Mouse (Mus musculus): Measurements from ENCODE around the gene Zbtb40. TPM values are rescaled to one million over a fixed set of nuclear protein-coding genes. Genes with fewer than 3 reads are reported as not detected.

Gene Zbtb40
- polyA plus RNA-seq, 1 experiment from 2014 or later, result 5.1 TPM

DNA sequence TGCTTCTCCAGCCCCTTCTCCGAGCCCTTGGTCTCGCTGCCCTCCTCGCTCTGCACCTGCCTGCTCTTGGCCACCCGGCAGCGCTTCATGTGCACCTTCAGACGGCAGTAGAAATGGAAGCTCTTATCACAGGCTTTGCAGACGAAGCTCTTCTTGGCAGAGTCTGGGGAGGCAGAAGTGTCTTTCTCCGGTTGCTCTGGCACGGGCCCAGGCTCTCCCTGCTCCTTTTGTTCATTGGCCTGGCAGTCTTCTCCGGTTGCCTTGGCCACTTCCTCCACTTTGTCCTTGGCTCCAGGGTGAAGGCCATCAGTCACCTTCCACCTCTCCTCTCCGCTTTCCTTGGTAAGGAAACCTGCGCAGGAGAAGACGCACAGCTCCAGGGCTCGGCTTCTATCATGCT is 53.2 kb downstream of the Zbtb40 start:
- Histone ChIP-seq H3K9me3 (ENCODE audit: control insufficient read depth, low read length) (no peaks in the 10 kb centered on the region), H3K27me3 (ENCODE audit: control insufficient read depth, insufficient read depth, low read length) (no peaks in the 10 kb centered on the region), H3K4me1 (ENCODE audit: control insufficient read depth, insufficient read depth, low read length) (0 out of 2 replicates have a peak, but pooled peaks cover 2% of the 10 kb centered on the region), H3K27ac (replicated peaks; ENCODE audit: low read depth, low read length) (no peak overlapping the region), H3K4me2 (ENCODE audit: low read depth, severe bottlenecking) (no peak overlapping the region), H3K9ac (ENCODE audit: low read length) (no peak overlapping the region), H3K4me3 (ENCODE audit: low read depth, low read length) (no peak overlapping the region), H3K36me3 (ENCODE audit: control insufficient read depth, insufficient read depth, low read length) (peaks cover 8% of the 10 kb centered on the region)
- DNase-seq (ENCODE audit: low spot score), result no peak
- 96% methylated on average over 14 of the region's 14 CpGs for WGBS
- no peak for ATAC-seq (ENCODE audit: insufficient number of reproducible peaks, low FRiP score, low TSS enrichment, low read depth)

DNA sequence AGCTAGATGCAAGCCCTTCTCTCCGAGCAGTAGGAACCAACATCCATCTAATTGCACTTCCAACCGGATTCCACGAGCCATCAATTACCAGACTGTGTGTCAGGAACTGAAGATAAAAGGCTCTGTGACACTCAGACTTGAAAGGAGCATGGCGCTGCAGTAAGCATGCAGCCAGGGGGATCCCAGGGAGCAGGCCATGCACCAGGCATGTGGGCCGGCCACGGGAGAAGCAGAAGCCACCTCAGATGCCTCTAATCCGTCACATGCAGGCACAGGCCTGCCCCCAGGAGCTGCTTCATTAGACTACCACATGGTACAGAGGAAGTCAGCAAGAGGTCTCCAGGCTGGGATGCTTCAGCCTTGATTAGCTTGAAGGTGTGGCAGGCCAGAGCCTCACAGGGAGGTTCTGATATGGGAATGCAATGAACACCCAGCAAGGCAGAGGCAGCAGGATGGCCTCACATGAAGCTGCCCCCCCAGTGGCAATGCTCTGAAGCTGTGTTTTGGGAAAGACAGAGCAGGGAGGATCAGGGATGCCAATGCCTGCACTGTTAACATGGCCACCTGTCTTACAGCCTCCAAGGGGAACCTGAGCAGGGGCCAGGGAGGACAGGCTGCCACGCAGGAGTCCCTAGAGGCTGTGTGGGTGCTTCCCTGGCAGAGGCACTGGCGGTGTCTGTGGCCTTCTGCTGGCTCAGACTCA is 66.5 kb downstream of the Zbtb40 start:
- 27% methylated on average over 9 of the region's 9 CpGs for WGBS
- H3K9ac ChIP-seq (ENCODE audit: low read length), result no peak overlapping the region

DNA sequence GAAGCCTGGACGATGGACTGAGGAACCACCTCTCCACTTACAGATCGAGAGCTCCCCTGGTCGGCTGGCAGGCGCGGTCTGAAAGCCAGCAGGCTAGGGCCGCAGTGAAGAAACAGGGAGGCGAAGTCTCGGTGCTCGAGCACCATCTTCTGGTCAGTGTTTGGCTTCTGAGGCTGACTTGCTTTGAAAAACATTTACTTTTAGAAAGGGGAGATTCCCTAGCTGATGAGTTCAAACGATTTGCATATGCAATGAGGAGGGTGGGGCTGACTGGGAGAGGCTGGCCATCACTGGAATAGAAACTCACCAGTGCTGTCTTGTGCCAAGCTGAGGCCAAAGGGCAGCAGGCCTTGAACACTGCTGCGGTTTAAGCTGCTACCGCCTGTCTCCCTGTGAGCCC is 67.3 kb downstream of the Zbtb40 start:
- H3K36me3 ChIP-seq (ENCODE audit: control insufficient read depth, insufficient read depth, low read length), result no peaks in the 10 kb centered on the region
- DNase-seq (ENCODE audit: low spot score) (peak; percentile 77), ATAC-seq (ENCODE audit: insufficient number of reproducible peaks, low FRiP score, low TSS enrichment, low read depth) (no peak)
- no peak overlapping the region for H3K27ac ChIP-seq (replicated peaks; ENCODE audit: low read depth, low read length)
- no peak overlapping the region for H3K4me2 ChIP-seq (ENCODE audit: low read depth, severe bottlenecking)
- no peaks in the 10 kb centered on the region for H3K4me1 ChIP-seq (ENCODE audit: control insufficient read depth, insufficient read depth, low read length)
- H3K9me3 ChIP-seq (ENCODE audit: control insufficient read depth, low read length), result no peaks in the 10 kb centered on the region
- no peaks in the 10 kb centered on the region for H3K27me3 ChIP-seq (ENCODE audit: control insufficient read depth, insufficient read depth, low read length)
- no peak overlapping the region for H3K9ac ChIP-seq (ENCODE audit: low read length)
- H3K4me3 ChIP-seq (ENCODE audit: low read depth, low read length), result no peak overlapping the region
- WGBS, result 4% methylated on average over 12 of the region's 12 CpGs

More for the DNA sequence above, 66.5 kb downstream of the Zbtb40 start:
- Histone ChIP-seq H3K4me2 (ENCODE audit: low read depth, severe bottlenecking) (no peak overlapping the region), H3K27me3 (ENCODE audit: control insufficient read depth, insufficient read depth, low read length) (no peaks in the 10 kb centered on the region), H3K4me3 (ENCODE audit: low read depth, low read length) (no peak overlapping the region), H3K4me1 (ENCODE audit: control insufficient read depth, insufficient read depth, low read length) (no peaks in the 10 kb centered on the region), H3K27ac (replicated peaks; ENCODE audit: low read depth, low read length) (no peak overlapping the region), H3K9me3 (ENCODE audit: control insufficient read depth, low read length) (no peaks in the 10 kb centered on the region), H3K36me3 (ENCODE audit: control insufficient read depth, insufficient read depth, low read length) (peaks cover 2% of the 10 kb centered on the region; the same call in 1 of the 2 replicates)
- no peak for ATAC-seq (ENCODE audit: insufficient number of reproducible peaks, low FRiP score, low TSS enrichment, low read depth)
- DNase-seq (ENCODE audit: low spot score), result no peak

DNA sequence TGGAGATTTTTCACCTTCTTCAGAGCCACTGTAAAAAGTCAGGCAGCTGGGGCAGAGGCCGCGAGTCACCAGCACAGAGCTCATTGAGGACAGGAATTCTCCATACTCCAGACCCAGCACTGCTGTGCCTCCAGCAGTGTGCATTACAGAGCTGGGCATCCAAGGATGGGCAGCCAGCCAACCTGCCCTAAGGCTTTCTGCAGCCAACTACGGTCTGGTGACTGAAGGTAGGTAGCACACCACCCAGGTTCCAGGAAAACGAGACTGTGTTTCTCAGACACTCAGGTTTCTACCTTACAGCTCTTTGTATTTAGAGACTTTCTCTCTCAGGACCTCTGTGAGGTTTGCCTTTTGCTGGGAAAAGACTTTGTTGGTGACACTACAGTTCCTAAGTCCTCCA is 67.7 kb downstream of the Zbtb40 start:
- DNase-seq (ENCODE audit: low spot score) (no peak), ATAC-seq (ENCODE audit: insufficient number of reproducible peaks, low FRiP score, low TSS enrichment, low read depth) (no peak)
- WGBS, result 66% methylated on average over 4 of the region's 4 CpGs
- no peak overlapping the region for H3K4me2 ChIP-seq (ENCODE audit: low read depth, severe bottlenecking)
- no peaks in the 10 kb centered on the region for H3K27me3 ChIP-seq (ENCODE audit: control insufficient read depth, insufficient read depth, low read length)
- H3K4me1 ChIP-seq (ENCODE audit: control insufficient read depth, insufficient read depth, low read length), result no peaks in the 10 kb centered on the region
- H3K36me3 ChIP-seq (ENCODE audit: control insufficient read depth, insufficient read depth, low read length), result no peaks in the 10 kb centered on the region
- H3K9me3 ChIP-seq (ENCODE audit: control insufficient read depth, low read length), result no peaks in the 10 kb centered on the region
- no peak overlapping the region for H3K4me3 ChIP-seq (ENCODE audit: low read depth, low read length)
- no peak overlapping the region for H3K9ac ChIP-seq (ENCODE audit: low read length)
- no peak overlapping the region for H3K27ac ChIP-seq (replicated peaks; ENCODE audit: low read depth, low read length)

DNA sequence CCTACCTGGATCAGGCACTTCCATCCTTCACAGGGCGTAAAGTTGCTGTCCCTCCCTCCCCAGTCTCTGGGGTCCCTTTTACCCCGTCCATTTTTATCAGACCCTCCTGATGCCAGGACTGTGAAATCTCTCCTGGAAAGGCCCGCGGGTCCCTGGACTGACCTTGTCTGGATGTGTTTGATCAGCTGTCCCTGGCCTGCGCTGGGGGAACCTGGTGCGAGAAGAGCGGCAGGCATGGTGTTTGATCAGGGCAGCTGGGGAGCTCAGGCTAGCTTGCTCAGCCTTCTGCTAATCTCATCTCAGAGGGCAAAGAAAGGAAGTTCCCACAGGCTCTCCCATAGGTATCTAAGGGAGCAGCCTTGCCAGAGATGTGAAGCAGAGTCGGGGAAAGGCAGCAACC is 71.4 kb downstream of the Zbtb40 start:
- Histone ChIP-seq H3K4me3 (ENCODE audit: low read depth, low read length) (no peak overlapping the region), H3K9me3 (ENCODE audit: control insufficient read depth, low read length) (no peaks in the 10 kb centered on the region), H3K4me2 (ENCODE audit: low read depth, severe bottlenecking) (no peak overlapping the region), H3K36me3 (ENCODE audit: control insufficient read depth, insufficient read depth, low read length) (no peaks in the 10 kb centered on the region), H3K27me3 (ENCODE audit: control insufficient read depth, insufficient read depth, low read length) (no peaks in the 10 kb centered on the region), H3K4me1 (ENCODE audit: control insufficient read depth, insufficient read depth, low read length) (no peaks in the 10 kb centered on the region), H3K9ac (ENCODE audit: low read length) (no peak overlapping the region), H3K27ac (replicated peaks; ENCODE audit: low read depth, low read length) (no peak overlapping the region)
- 59% methylated on average over 8 of the region's 8 CpGs for WGBS
- DNase-seq (ENCODE audit: low spot score) (no peak), ATAC-seq (ENCODE audit: insufficient number of reproducible peaks, low FRiP score, low TSS enrichment, low read depth) (no peak)

DNA sequence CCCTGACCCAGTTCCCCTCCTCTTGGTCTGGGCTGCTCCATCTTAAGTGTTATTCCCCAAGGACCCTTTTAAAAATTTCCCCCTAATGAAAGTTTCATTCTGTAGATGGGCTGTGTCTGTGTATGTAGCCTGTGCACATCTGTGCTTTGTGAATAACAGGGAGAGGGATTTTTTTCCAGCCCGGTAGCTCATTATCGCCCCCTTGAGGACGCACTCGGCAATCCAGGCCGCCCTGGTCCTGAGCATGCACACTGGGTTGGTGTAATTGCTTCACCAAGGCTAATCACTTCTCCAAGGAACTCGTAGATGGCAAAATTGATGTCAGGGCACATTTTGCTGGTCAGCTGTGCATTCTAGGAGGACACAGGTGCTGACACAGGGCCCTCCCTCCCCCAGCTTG is 77.7 kb downstream of the Zbtb40 start:
- DNase-seq (ENCODE audit: low spot score) (peak; percentile 84), ATAC-seq (ENCODE audit: insufficient number of reproducible peaks, low FRiP score, low TSS enrichment, low read depth) (no peak)
- Histone ChIP-seq H3K9me3 (ENCODE audit: control insufficient read depth, low read length) (no peaks in the 10 kb centered on the region), H3K36me3 (ENCODE audit: control insufficient read depth, insufficient read depth, low read length) (no peaks in the 10 kb centered on the region), H3K27ac (replicated peaks; ENCODE audit: low read depth, low read length) (no peak overlapping the region), H3K4me1 (ENCODE audit: control insufficient read depth, insufficient read depth, low read length) (peaks cover 7% of the 10 kb centered on the region; the same call in 1 of the 2 replicates), H3K4me2 (ENCODE audit: low read depth, severe bottlenecking) (no peak overlapping the region), H3K9ac (ENCODE audit: low read length) (no peak overlapping the region), H3K4me3 (ENCODE audit: low read depth, low read length) (no peak overlapping the region), H3K27me3 (ENCODE audit: control insufficient read depth, insufficient read depth, low read length) (peaks cover 34% of the 10 kb centered on the region)
- 9% methylated on average over 6 of the region's 6 CpGs for whole genome bisulfite sequencing

DNA sequence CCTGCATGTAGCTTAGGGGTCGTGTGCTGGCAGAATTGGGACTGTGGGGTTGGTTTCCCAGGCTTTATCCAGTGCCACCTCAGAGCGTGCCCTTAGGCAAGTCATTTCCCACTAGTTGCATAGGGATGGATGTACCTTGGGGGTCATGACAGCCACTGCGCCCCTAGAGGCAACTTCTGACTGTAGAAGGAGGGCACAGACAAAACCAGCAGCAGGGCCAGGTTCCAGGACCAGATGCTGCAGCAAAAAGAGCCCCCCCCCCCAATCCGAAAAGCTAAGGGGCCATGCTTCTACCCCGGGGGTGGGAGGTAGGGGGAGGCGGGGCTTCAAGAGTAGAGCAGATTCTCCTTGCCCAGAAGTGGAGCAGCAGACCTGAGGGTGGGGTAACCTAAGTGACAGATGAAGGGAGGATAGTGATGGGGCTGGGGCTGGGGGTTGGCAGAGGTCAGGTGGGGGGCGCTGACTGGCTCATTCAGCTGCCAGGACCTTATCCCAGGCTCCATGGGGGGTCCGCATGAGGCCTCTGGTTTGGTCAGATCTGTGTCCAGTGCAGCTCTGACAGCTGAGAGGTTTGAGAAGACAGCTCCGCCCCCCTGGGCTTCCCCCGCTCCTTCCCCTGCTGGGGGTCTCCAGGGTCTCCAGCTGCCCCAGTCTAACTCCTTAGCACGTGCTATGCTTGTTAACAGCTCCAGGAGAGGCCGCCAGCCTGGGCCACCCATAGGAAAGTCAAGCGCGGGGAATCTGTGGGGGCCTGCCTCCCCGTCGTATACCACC is 78.9 kb downstream of the Zbtb40 start:
- ATAC-seq (ENCODE audit: insufficient number of reproducible peaks, low FRiP score, low TSS enrichment, low read depth), result no peak

DNA sequence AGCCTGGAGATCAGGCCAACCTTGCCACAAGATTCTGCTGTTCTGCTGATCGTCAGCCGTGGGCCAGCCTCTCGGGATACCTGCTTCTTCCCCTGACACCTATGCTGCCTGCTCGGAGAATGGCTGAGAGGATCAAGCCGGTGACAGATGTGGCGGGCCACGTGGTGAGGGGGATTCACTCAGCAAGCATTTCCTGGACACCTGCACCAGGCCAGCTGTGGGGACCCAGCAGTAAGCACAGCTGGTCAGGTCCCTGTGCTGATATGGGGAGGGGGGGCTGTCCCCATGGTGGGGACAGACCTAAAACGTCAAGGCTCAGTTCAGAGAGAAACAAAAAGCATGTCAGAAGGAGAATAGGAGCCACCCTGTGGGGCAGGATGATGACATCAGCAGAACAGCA is 79.5 kb downstream of the Zbtb40 start:
- peaks cover 7% of the 10 kb centered on the region; the same call in 1 of the 2 replicates for H3K4me1 ChIP-seq (ENCODE audit: control insufficient read depth, insufficient read depth, low read length)
- ATAC-seq (ENCODE audit: insufficient number of reproducible peaks, low FRiP score, low TSS enrichment, low read depth), result no peak
- WGBS, result 45% methylated on average over 8 of the region's 8 CpGs

More for the DNA sequence above, 78.9 kb downstream of the Zbtb40 start:
- peaks cover 35% of the 10 kb centered on the region for H3K27me3 ChIP-seq (ENCODE audit: control insufficient read depth, insufficient read depth, low read length)
- H3K27ac ChIP-seq (replicated peaks; ENCODE audit: low read depth, low read length), result no peak overlapping the region
- H3K9ac ChIP-seq (ENCODE audit: low read length), result no peak overlapping the region
- no peak for DNase-seq (ENCODE audit: low spot score)
- no peak overlapping the region for H3K4me3 ChIP-seq (ENCODE audit: low read depth, low read length)
- no peaks in the 10 kb centered on the region for H3K36me3 ChIP-seq (ENCODE audit: control insufficient read depth, insufficient read depth, low read length)
- H3K4me2 ChIP-seq (ENCODE audit: low read depth, severe bottlenecking), result no peak overlapping the region
- H3K9me3 ChIP-seq (ENCODE audit: control insufficient read depth, low read length), result no peaks in the 10 kb centered on the region
- WGBS, result 35% methylated on average over 15 of the region's 16 CpGs
- H3K4me1 ChIP-seq (ENCODE audit: control insufficient read depth, insufficient read depth, low read length), result peaks cover 7% of the 10 kb centered on the region; the same call in 1 of the 2 replicates

More for the DNA sequence above, 79.5 kb downstream of the Zbtb40 start:
- Histone ChIP-seq H3K9me3 (ENCODE audit: control insufficient read depth, low read length) (no peaks in the 10 kb centered on the region), H3K27me3 (ENCODE audit: control insufficient read depth, insufficient read depth, low read length) (peaks cover 35% of the 10 kb centered on the region), H3K36me3 (ENCODE audit: control insufficient read depth, insufficient read depth, low read length) (no peaks in the 10 kb centered on the region), H3K4me2 (ENCODE audit: low read depth, severe bottlenecking) (no peak overlapping the region), H3K27ac (replicated peaks; ENCODE audit: low read depth, low read length) (no peak overlapping the region), H3K4me3 (ENCODE audit: low read depth, low read length) (no peak overlapping the region), H3K9ac (ENCODE audit: low read length) (no peak overlapping the region)
- DNase-seq (ENCODE audit: low spot score), result no peak
